Mouse (Mus musculus) brain, embryonic 18.5 days (tissue): ENCODE measurements at regions not wholly inside any gene's neighbourhood (a gene's known extent, or its start where the extent isn't known, plus 50 kb on each side); places are given as distances from the start of the nearest gene placed in this dataset.

Source experiments
- DNase-seq: peaks from one replicate; pipeline ENCODE4 v3.0.0-alpha.2; 2012; ENCODE audit warnings: low read depth, low spot score

DNA sequence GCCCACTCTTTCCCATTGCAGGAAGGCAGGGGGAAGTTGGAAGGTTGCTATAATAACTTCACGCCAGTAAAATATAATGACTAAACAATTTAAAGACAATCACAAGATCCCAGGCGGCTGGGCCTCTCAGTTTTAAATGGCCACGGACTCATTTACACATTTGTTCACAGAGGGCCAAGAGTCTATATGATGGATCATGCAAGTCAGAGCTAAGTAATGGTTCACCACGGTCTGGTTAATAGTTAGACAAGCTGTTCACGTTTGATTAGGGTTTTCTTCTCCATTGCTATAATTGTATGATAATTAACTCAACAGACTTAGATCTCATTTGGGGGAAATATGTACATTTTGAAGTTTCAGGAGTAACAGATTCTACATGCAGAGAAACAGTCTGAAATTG lies 170.0 kb downstream of the Ppargc1a start:
- DNase-seq: no peak

DNA sequence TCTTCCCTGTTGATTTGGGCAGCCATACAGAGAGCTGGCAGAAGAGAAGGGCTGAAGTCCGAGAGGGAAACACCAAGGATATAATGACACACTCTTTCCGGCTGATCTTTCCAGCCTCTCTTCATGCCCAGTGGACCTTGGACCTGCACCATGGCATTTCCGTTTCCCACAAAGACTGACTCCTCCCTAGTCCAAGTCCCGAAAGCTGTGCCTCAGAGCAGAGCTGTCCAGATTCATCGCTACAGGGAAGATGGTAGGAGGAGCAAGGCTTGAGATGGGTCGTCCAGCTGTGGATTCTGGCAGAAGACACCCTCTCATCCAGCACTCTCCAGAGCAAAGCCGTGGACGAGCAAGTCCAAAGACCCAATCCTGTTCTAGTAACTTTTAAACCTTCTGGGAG lies 176.2 kb downstream of the Ppargc1a start:
- DNase-seq: no peak

DNA sequence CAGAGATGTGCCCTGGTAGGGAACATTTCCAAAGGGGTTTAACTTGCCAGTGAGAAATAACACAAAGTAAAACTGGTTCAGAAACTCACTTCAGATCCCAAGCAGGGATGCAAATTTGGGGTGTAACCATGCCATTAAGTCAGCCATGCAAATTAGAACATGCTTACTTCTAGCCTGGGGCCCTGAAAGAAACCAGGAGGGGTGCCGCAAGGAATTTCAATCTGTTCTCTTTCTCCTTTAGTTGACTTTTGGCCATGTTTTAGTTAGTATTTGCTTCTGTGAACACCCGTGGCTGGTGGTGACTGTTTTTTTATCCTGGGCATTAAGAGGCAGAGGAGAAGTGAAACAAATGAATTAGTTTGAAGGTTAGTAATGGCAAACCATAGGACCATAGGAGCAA lies 179.8 kb downstream of the Ppargc1a start:
- no peak for DNase-seq

DNA sequence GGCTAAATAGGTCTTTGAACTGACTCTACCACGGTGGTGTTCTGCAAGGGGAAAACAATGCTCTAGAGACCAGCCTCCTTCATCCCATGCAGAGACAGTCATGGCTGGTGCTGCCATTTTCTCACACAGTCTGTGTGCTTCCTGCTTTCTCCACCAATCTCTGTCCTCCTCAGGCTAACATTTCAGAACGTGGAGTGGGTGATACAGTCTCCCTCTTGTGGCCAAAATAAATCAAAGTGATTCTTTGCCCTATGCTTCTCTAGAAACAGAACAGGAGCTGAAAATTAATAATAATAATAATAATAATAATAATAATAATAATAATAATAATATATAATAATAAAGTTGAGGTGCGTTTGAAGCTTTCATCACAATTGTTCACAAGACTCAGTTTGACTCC lies 181.1 kb downstream of the Ppargc1a start:
- no peak for DNase-seq

DNA sequence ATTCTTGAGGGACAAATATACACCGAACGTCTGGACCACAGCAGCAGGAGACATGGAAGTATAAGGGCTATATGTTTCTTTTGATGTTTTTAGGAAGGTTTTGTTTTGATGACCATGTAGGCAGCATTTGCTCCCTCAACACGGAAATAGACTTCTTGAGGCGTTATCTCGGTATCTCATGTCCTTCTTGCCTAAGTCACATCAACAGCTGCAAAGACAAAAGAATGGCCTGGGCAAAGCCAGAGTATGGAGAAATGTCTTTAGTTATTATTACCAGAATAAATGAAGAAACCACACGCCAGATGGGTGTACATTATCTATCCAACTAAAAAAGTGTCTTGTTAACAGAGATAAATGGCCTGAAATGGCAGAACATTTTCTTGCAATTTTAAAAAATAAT lies 183.2 kb downstream of the Ppargc1a start:
- no peak for DNase-seq

DNA sequence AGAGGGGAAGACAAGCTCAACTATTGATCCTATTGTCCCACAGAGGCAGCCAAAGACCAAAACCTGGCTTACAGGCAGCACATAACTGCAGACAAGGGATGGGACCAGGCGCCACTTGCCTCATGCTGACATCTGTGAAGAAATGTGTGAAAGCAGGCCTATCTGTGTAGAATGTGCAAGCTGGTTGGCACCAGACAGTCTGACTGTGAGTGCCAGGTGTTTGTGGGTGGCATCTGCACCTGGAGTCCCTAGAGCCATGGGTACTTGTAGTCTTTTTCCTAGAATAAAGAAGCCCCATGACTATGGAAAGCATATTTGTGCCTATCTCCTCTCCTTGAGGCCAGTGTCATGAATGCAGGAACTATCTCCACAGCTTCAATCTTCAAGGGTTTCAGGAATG lies 208.4 kb downstream of the Ppargc1a start:
- DNase-seq: no peak

- no peak for DNase-seq
These were observed 219.3 kb downstream of the Ppargc1a start for GRCm38 (mm10) chr5:51348256-51348655.

- no peak for DNase-seq
These were observed 238.4 kb downstream of the Ppargc1a start for GRCm38 (mm10) chr5:51329142-51329541.

DNA sequence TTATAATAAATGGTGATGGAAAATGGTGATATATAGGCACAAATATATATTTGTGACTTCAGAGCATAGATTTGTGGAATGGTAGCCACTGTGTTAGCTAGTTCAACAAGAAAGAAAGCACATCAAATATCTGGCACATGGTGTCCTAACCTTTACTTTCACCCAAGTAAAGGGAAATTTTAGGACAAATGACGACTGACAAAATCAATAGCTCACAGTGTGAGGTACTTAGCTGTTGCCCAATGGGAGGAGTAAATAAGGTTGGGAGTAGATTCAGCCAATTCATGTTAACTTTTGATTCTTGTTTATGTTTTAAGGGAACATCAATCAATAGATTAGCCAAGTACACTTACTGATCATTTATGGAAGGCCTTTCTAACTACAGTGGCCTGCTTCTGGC lies 278.3 kb downstream of the Ppargc1a start:
- DNase-seq: no peak

DNA sequence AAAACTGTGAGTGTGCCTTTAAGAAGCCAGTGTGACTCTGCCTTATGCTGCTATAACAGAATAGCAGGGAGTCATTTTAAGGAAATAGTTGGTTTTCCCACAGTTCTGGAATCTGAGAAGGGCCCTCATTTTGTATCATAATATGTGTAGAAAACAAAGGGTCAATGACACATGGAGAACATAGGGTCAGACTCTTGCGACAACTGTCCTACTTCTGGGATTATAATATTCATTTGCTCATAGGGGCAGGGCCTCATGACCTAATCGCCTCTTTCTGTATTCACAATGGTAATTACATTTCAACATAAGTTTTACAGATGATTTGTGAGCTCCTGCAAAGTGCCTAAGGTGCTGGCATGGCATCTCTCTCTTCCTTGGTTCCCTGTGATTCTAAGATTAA lies 279.3 kb downstream of the Ppargc1a start:
- no peak for DNase-seq

- DNase-seq: no peak
These were observed 326.4 kb downstream of the Ppargc1a start for GRCm38 (mm10) chr5:51241156-51241555.

DNA sequence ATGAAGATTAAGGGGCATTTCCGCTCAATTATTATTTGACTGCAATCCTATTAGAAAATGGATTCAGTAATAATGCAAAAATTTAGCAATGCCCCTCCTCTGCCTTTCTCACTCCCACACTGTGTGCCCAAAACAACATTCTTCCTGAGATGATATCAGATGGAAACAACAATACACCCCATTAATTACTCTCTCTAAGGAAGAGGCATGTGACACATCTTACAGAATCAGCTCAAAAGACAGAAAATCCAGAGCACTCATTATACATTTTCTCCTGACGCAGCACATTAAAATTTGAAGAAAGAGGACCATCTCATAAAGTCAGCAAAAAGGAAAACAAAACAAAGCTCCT lies 333.5 kb downstream of the Ppargc1a start:
- DNase-seq: no peak

GRCm38 (mm10) chr5:51233271-51234003 lies 334.1 kb downstream of the Ppargc1a start:
- no peak for DNase-seq

GRCm38 (mm10) chr5:51229806-51230205 lies 337.7 kb downstream of the Ppargc1a start:
- DNase-seq: no peak

DNA sequence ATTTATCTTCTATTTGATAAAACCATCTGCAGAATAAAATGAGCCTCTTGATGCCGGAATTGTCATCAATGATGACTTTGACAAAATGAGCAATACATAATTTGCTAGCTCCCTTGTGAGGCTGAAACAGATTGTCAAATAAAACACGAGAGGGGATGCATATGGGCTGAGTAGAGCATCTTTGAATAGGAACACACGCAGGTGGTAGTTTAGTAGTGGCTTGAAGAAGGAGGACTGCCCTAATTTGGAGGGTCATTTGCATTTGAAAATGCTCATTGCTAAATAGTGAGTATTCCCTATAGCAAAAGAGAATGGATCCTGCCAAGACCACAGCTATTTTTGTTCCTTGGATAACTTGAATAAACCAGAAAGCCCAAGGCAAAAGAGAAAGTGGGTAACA lies 339.5 kb downstream of the Ppargc1a start:
- DNase-seq: no peak

DNA sequence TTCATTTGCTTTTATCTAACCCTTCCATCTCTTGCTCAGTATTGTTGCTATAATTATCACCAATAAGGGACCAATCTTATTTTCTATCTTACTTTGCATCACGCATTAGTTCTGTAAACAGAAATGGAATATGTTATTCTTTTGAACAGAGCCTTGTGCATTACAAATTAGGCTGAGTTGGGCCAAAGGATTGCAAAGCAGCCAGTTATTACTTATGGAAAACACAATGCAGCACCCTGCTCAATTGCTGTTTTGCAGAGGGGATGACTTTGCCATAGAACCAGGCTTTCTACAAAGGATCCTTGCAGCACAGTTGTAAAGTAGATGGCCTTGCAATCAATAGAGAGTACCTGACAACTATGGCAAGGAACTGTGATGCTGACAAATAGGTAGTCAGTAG lies 364.3 kb downstream of the Ppargc1a start:
- no peak for DNase-seq

DNA sequence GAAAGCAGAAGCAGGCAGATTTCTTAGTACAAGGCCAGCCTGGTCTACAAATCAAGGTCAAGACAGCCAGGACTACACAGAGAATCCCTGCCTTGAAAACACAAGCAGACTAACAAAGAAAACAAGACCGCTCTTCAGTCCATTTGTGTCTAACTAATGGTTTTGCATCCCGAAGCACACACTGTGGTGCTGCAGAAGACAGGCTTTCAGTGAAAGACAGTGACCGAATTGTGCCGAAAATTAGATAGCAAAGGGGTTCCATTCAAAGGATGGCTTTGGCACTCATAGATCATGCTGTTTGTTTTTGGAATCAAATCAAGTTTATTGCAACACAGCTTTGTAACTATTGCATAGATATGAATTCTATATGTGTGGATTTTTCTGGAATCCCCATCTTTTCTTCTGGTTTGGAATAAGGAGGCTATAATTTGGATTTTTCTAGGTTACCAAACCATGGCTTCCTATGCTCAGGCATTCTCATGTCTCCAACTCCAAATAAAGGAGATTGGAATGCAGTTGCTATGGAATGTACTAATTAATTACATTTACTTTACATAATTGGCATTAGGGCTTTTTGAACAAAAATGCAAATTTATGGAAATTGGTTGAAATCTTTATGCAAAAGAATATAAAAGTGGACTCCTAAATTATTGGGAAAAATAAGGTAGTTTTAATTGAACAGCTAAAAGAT lies 364.9 kb downstream of the Ppargc1a start:
- no peak for DNase-seq

GRCm38 (mm10) chr5:51196393-51197347 lies 370.9 kb downstream of the Ppargc1a start:
- peak; percentile 3 for DNase-seq

DNA sequence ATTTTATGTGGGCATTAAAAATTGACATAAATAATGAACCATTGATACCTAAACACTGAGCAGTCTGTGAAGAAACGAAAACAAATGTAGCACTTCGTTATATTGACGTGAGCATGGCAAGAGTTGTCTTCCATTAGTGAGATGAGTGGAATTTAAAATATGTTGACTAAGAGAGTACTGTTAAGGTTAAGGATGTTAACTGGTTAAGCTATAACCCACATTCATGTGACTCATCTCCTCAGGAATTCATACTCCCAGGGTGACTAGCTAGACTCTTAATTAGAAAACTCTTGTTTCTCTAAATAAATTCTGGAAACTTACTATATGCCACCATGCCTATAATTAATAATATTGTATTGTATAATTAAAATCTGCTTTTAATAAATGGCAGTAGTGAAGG lies 376.9 kb downstream of the Ppargc1a start:
- DNase-seq: no peak

DNA sequence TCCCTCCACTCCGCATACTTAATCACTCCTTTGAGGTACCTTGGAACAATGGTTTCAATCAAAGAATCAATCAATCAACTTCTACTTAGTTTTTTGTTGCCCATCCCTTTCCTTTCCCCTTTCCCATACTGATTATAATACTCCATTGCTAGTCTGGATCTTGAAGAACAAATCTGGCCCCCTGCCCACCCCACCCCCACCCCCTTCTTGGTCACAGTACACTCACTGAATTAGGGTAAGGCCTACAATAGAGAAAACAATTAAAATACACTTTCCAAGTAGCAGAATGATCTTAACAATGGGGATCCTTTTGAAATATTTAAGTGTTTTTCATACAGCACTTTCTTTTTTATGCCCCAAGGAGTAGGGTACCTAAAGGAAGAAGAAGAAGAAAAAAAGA lies 397.7 kb downstream of the Ppargc1a start:
- DNase-seq: no peak

GRCm38 (mm10) chr5:51168206-51168605 lies 399.3 kb downstream of the Ppargc1a start:
- no peak for DNase-seq

DNA sequence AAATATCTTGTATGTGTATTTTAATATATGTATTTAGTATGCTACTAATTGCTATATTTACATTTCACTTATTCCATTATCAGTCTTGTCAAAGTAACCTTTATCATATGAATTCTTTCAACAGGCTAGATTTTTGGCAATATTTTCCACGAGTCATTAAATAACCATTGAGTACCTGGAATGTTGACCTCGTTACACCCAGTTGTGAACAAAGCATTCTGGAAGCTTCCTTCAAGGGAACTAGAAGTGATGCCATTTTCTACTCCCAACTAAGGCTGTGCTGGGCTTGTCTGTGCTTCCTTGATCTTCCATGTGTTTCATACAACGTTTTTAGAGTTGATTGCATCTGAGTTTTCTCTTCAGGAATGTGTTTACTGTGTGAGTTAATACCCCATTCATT lies 410.6 kb downstream of the Ppargc1a start:
- DNase-seq: no peak
